Mouse (Mus musculus) erythroblast, embryonic 14.5 days (primary cell): ENCODE measurements around the gene Eepd1.

Experiments used
- GATA1 ChIP-seq: IDR thresholded peaks from 2 replicates; pipeline ENCODE4 v1.6.1; 2012; ENCODE audit warnings: low read length, inconsistent platforms, mixed read lengths
- TAL1 ChIP-seq: IDR thresholded peaks from 3 replicates; pipeline ENCODE4 v1.6.1; 2012; ENCODE audit warnings: low read length, inconsistent platforms, mixed read lengths

GRCm38 (mm10) chr9:25495601-25496000 is 14.3 kb downstream of the Eepd1 start:
- TF ChIP-seq GATA1, result no peak
- TF ChIP-seq TAL1, result no peak
